Comparison of ENCODE assay signal across 21 mouse cellular contexts in the genomic region with DNA sequence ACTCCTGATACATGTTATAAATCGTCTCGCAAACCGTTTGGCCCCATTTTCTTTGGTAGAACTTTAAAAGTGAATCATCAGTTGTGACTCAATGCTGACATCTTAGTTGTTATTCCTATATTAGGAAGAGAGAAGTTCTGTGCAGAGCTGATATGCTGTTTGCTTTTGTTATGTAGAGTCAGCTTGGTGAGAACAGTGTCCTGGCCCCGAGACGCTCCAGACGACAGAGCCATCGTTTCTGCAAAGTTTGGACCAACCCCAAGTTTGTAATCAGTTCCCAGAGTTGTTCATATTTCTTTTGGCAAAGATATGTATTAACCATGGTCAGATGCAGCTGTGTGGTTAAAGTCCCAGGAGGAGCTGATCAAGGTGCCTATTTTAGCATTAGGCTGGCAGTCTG. TPM values are rescaled to one million over a fixed set of nuclear protein-coding genes. Genes with fewer than 3 reads are reported as not detected.
DNase-seq lines count a peak whose midpoint lies in the region; ATAC-seq and TF ChIP-seq lines count a peak whose summit lies in the region.
"Had no signal": no experiment of that assay in that cellular context is flagged by ENCODE, and none has a peak within 500 bp of the region (broad histone marks: within the 10 kb centered on the region; RNA-seq: fewer than 3 reads in every experiment).

No protein-coding gene starts in this region.

- no peak overlapping the region for H3K9ac ChIP-seq in liver, adult 2 months (ENCODE audit: low read depth, low read length)
- H3K9ac ChIP-seq in liver, embryonic 12.5 days, result no peak overlapping the region
- H3K9ac ChIP-seq in MEL (ENCODE audit: control insufficient read depth, low read depth, low read length, poor library complexity, severe bottlenecking), result no peak overlapping the region
- H3K9ac ChIP-seq: embryonic facial prominence, embryonic 15.5 days; forebrain, embryonic 12.5 days; limb, embryonic 15.5 days had no signal

- H3K4me2 ChIP-seq in liver, embryonic 12.5 days, result no peak overlapping the region
- H3K4me2 ChIP-seq in myocyte (ENCODE audit: low read depth), result peak overlapping the region; percentile 62
- H3K4me2 ChIP-seq: embryonic facial prominence, embryonic 15.5 days; forebrain, embryonic 12.5 days; limb, embryonic 15.5 days had no signal

- H3K4me1 ChIP-seq in liver, adult 2 months (ENCODE audit: control insufficient read depth, insufficient read depth, low read length), result peaks cover 8% of the 10 kb centered on the region
- peaks cover 8% of the 10 kb centered on the region; the same call in 1 of the 2 replicates for H3K4me1 ChIP-seq in liver, embryonic 12.5 days
- peaks cover 0 to 16% of the 10 kb centered on the region in 2 experiments; a peak in 3 of 4 replicates for H3K4me1 ChIP-seq in MEL (ENCODE audit: control insufficient read depth in 1 of 2, insufficient read depth in 2 of 2, low read length in 2 of 2)

- no peaks in the 10 kb centered on the region for H3K27me3 ChIP-seq in liver, adult 2 months (ENCODE audit: control insufficient read depth, insufficient read depth, low read length)
- H3K27me3 ChIP-seq in liver, embryonic 12.5 days (replicated peaks), result no peaks in the 10 kb centered on the region
- no peaks in the 10 kb centered on the region for H3K27me3 ChIP-seq in MEL (ENCODE audit: control insufficient read depth in 1 of 2, insufficient read depth in 2 of 2, low read length in 2 of 2)
- no peaks in the 10 kb centered on the region for H3K27me3 ChIP-seq in myocyte (ENCODE audit: control insufficient read depth, insufficient read depth, insufficient read length)
- H3K27me3 ChIP-seq: embryonic facial prominence, embryonic 15.5 days; forebrain, embryonic 12.5 days; limb, embryonic 15.5 days had no signal

- no peak for TF ChIP-seq RAD21 in MEL (IDR thresholded peaks at IDR 0.05; ENCODE audit: low read depth, low read length)

- TF ChIP-seq CTCF in liver, adult 2 months (IDR thresholded peaks at IDR 0.05; ENCODE audit: low read depth, low read length), result no peak
- no peak for TF ChIP-seq CTCF in MEL (IDR thresholded peaks at IDR 0.05 in 2 of 3, conservative IDR thresholded peaks at IDR 0.05 in 1 of 3; ENCODE audit: control insufficient read depth in 1 of 3, insufficient read depth in 1 of 3, low read depth in 2 of 3, low read length in 3 of 3, poor library complexity in 1 of 3, severe bottlenecking in 1 of 3)

- H3K79me2 ChIP-seq in liver, adult 2 months (ENCODE audit: control insufficient read depth, insufficient read depth, low read length), result no peaks in the 10 kb centered on the region
- H3K79me2 ChIP-seq in MEL (ENCODE audit: control insufficient read depth, insufficient read depth, low read length, poor library complexity) (no peaks in the 10 kb centered on the region), myocyte (ENCODE audit: control insufficient read depth, insufficient read depth) (no peaks in the 10 kb centered on the region)

- no peaks in the 10 kb centered on the region for H3K36me3 ChIP-seq in liver, adult 2 months (ENCODE audit: control insufficient read depth, insufficient read depth, low read length)
- no peaks in the 10 kb centered on the region for H3K36me3 ChIP-seq in liver, embryonic 12.5 days
- H3K36me3 ChIP-seq in MEL (ENCODE audit: control insufficient read depth in 1 of 2, insufficient read depth in 2 of 2, low read length in 2 of 2) (peaks cover 0 to 17% of the 10 kb centered on the region in 2 experiments; a peak in 2 of 4 replicates), myocyte (ENCODE audit: control insufficient read depth, insufficient read depth) (no peaks in the 10 kb centered on the region)
- H3K36me3 ChIP-seq: embryonic facial prominence, embryonic 15.5 days; forebrain, embryonic 12.5 days; G1E; limb, embryonic 15.5 days had no signal

- 39% methylated on average over 7 of the region's 7 CpGs for whole genome bisulfite sequencing in liver, adult 2 months
- WGBS in liver, embryonic 12.5 days (ENCODE audit: insufficient replicate concordance), result 74% methylated on average over 7 of the region's 7 CpGs

- DNase-seq in heart, adult 8-10 months (ENCODE audit: low spot score), result peak; percentile 15
- DNase-seq in heart, postnatal 36 days, result no peak
- peak; percentile 67 for DNase-seq in liver, adult 2 months (ENCODE audit: extremely low read depth, low read depth, low spot score)
- peak; percentile 79 for DNase-seq in MEL (ENCODE audit: low read depth, low spot score)
- DNase-seq in left cerebral cortex, adult 18-20 months (ENCODE audit: low spot score in 2 of 2), result no peak
- DNase-seq: cerebellum, postnatal 10 days; embryo, embryonic 11 days; kidney, adult 18-20 months; lung, adult 18-20 months; midbrain, embryonic 14.5 days; retina, postnatal 1 day; right cerebral cortex, postnatal 4 days; thymus, postnatal 4 days had no signal

- no peak overlapping the region for H3K4me3 ChIP-seq in liver, adult 2 months (ENCODE audit: insufficient read depth, low read depth, low read length)
- H3K4me3 ChIP-seq in liver, embryonic 12.5 days, result no peak overlapping the region
- H3K4me3 ChIP-seq in MEL (ENCODE audit: control insufficient read depth in 1 of 2, insufficient read depth in 1 of 2, low read depth in 2 of 2, low read length in 2 of 2), result no peak overlapping the region; a peak in 1 of 4 replicates
- H3K4me3 ChIP-seq in myocyte, result no peak overlapping the region
- H3K4me3 ChIP-seq: embryonic facial prominence, embryonic 15.5 days; forebrain, embryonic 12.5 days; limb, embryonic 15.5 days had no signal

- TF ChIP-seq POLR2A in liver, adult 2 months (IDR thresholded peaks at IDR 0.05; ENCODE audit: extremely low read depth, insufficient read depth, low read length), result no peak
- TF ChIP-seq POLR2A in MEL (IDR thresholded peaks at IDR 0.05; ENCODE audit: control insufficient read depth in 1 of 2, insufficient read depth in 1 of 2, low read depth in 1 of 2, low read length in 2 of 2, poor library complexity in 1 of 2) (no peak), myocyte (IDR thresholded peaks at IDR 0.05; ENCODE audit: insufficient read length, low read depth) (no peak)

- H3K9me3 ChIP-seq in liver, embryonic 12.5 days (replicated peaks), result no peaks in the 10 kb centered on the region
- H3K9me3 ChIP-seq in MEL (replicated peaks; ENCODE audit: insufficient read depth, low read length), result no peaks in the 10 kb centered on the region
- H3K9me3 ChIP-seq: embryonic facial prominence, embryonic 15.5 days; forebrain, embryonic 12.5 days; G1E; limb, embryonic 15.5 days had no signal

- no peak overlapping the region for H3K27ac ChIP-seq in liver, adult 2 months (replicated peaks; ENCODE audit: insufficient read depth, low read depth, low read length)
- no peak overlapping the region for H3K27ac ChIP-seq in liver, embryonic 12.5 days
- H3K27ac ChIP-seq in MEL (ENCODE audit: control insufficient read depth, low read depth, low read length), result 0 out of 2 replicates have a peak overlapping the region, but pooled peaks have one; percentile 8
- H3K27ac ChIP-seq: embryonic facial prominence, embryonic 15.5 days; forebrain, embryonic 12.5 days; limb, embryonic 15.5 days had no signal

- ATAC-seq in liver, embryonic 12.5 days, result no peak
- ATAC-seq: CD4-positive, CD25-positive, alpha-beta regulatory T cell, adult 4 months; hindbrain, embryonic 16.5 days had no signal

- H3ac ChIP-seq in myocyte (ENCODE audit: control insufficient read depth, insufficient read length), result no peak overlapping the region

- TF ChIP-seq EP300 in MEL (IDR thresholded peaks at IDR 0.05; ENCODE audit: low read depth in 1 of 2, low read length in 2 of 2), result peak; percentile 51 to 54; a peak in 3 of 4 replicates

- intact Hi-C loops in heart, postnatal 36 days (cut with DNase I), result no loop called here

TF ChIP-seq in MEL, 35 proteins besides CTCF, POLR2A, EP300 and RAD21 (continues in another document):
- TF ChIP-seq KAT2A (conservative IDR thresholded peaks at IDR 0.05; ENCODE audit: low read depth, low read length) (no peak), TAL1 (IDR thresholded peaks at IDR 0.05; ENCODE audit: low read length) (peak; percentile 46), GATA1 (IDR thresholded peaks at IDR 0.05; ENCODE audit: low read depth, low read length) (peak; percentile 54), JUND (IDR thresholded peaks at IDR 0.05; ENCODE audit: low read depth, low read length) (peak; percentile 49; the same call in 1 of the 2 replicates), CHD1 (IDR thresholded peaks at IDR 0.05; ENCODE audit: low read depth, low read length) (no peak), ETS1 (IDR thresholded peaks at IDR 0.05; ENCODE audit: low read depth, low read length) (peak; percentile 65), SIN3A (IDR thresholded peaks at IDR 0.05; ENCODE audit: low read length) (no peak; the same call in 1 of the 2 replicates), BHLHE40 (IDR thresholded peaks at IDR 0.05; ENCODE audit: borderline replicate concordance, low read depth, low read length) (no peak), ZNF384 (IDR thresholded peaks at IDR 0.05; ENCODE audit: low read depth, low read length) (no peak)

TF ChIP-seq in myocyte, 11 proteins besides CTCF, POLR2A, EP300 and RAD21:
- TF ChIP-seq REST (IDR thresholded peaks at IDR 0.05; ENCODE audit: insufficient read depth, insufficient read length), result no peak
- TF ChIP-seq TCF12 (IDR thresholded peaks at IDR 0.05; ENCODE audit: insufficient read depth, poor library complexity, severe bottlenecking), result no peak
- TF ChIP-seq POLR2AphosphoS2 (IDR thresholded peaks at IDR 0.05; ENCODE audit: insufficient read length, low read depth), result no peak
- no peak for TF ChIP-seq TCF3 (IDR thresholded peaks at IDR 0.05; ENCODE audit: insufficient read length, low read depth)
- no peak for TF ChIP-seq MYOD1 (IDR thresholded peaks at IDR 0.05; ENCODE audit: control insufficient read depth in 1 of 3, insufficient read length in 2 of 3, low read depth in 2 of 3)
- TF ChIP-seq CEBPB (IDR thresholded peaks at IDR 0.05; ENCODE audit: insufficient read depth, poor library complexity, severe bottlenecking), result no peak
- no peak for TF ChIP-seq USF1 (IDR thresholded peaks at IDR 0.05; ENCODE audit: low read depth)
- TF ChIP-seq MAX (IDR thresholded peaks at IDR 0.05; ENCODE audit: low read depth), result no peak

RNA-seq across cellular contexts. Expression of a gene that starts 31.9 kb away (rescaled TPM):
- total RNA-seq in heart, adult 8-10 months (2022), result 10 to 100 TPM in 2 of 4 experiments, 1 to 10 TPM in 2; 9.4 to 11.1 (median 10.1) TPM
- total RNA-seq in heart, postnatal 36 days (2021), result 10 to 100 TPM; 10.1 to 11.4 TPM
- total RNA-seq in liver, adult 2 months (2014; rRNA removed), result 19.5 and 20.4 TPM in 2 replicates
- polyA plus RNA-seq in liver, adult 2 months (2012; rRNA removed), result 1.3 and 1.8 TPM in 2 replicates
- 11.9 and 12.3 TPM in 2 replicates for polyA plus RNA-seq in liver, embryonic 12.5 days (2016; fragmentation: Nextera tagmentation; extraction: Ambion mirVana)
- 11.0 and 12.4 TPM in 2 replicates for total RNA-seq in MEL (2012; rRNA removed)
- polyA plus RNA-seq in MEL (2012; ENCODE audit: insufficient read depth in 1 of 2, insufficient read length in 2 of 2, low read depth in 1 of 2, low replicate concordance in 2 of 2, missing spikeins in 1 of 2), result 10 to 100 TPM in 1 of 2 experiments, not detected in 1; 10.5 TPM
- polyA plus RNA-seq in myocyte (2012; fragmentation: generic; extraction: Trizol), result 4.0 TPM
- total RNA-seq in left cerebral cortex, adult 18-20 months (2021), result 10 to 100 TPM; 34.5 to 34.9 TPM

Comparison
In these comparisons a context has a peak if more than half of its experiments do, and no peak if none do; other contexts are left out.
1. DNase-seq: peak in heart, adult 8-10 months (single experiment), liver, adult 2 months (single experiment) and MEL (single experiment); none in heart, postnatal 36 days (0 of 2) and left cerebral cortex, adult 18-20 months (0 of 2).